Mouse (Mus musculus) C2C12 (cell line): ENCODE results near the gene Asxl1.

Source experiments
- CEBPB ChIP-seq: IDR thresholded peaks from one replicate; pipeline ENCODE4 v1.6.1; 2011; ENCODE audit warnings: low read depth, mild to moderate bottlenecking, control low read depth, moderate library complexity
- CTCF ChIP-seq: IDR thresholded peaks from one replicate; pipeline ENCODE4 v1.5.1; 2011; ENCODE audit not compliant: control insufficient read depth, insufficient read depth, insufficient read length
- FOSL1 ChIP-seq: IDR thresholded peaks from one replicate; pipeline ENCODE4 v1.8.0; 2011; ENCODE audit warnings: mild to moderate bottlenecking, low read length; ENCODE audit not compliant: poor library complexity, insufficient read depth, severe bottlenecking
- MAX ChIP-seq: IDR thresholded peaks from one replicate; pipeline ENCODE4 v1.6.1; 2011; ENCODE audit warnings: mild to moderate bottlenecking, control low read depth
- MYOD1 ChIP-seq: IDR thresholded peaks from one replicate; pipeline ENCODE4 v1.6.1; 2011; ENCODE audit warnings: low read depth; ENCODE audit not compliant: control insufficient read depth, insufficient read length
- MYOG ChIP-seq: IDR thresholded peaks from one replicate; pipeline ENCODE4 v1.6.1; 2011; ENCODE audit not compliant: control insufficient read depth, insufficient read length; ENCODE audit errors: extremely low read depth
- USF1 ChIP-seq: IDR thresholded peaks from one replicate; pipeline ENCODE4 v1.6.1; 2011; ENCODE audit warnings: low read depth, mild to moderate bottlenecking, control low read depth, moderate library complexity

DNA sequence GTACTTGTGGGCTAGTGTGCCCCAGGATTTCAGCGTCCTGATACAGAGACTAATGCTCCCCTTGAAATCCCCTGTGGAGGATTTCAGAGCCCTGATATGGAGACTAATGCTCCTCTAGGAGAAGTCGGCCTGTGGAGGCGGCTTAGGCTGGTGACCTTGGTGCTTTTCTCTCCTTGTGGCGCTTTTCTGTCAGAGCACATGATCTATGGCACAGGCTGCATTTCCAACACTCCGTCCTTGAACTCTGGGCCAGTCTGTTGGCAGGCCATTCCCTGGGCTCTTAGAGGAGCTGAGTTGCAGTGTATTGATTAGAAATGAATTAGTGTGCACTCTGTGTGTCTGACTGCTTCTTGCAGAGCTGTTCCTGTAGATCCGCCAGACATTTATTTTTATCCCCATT lies 40.4 kb upstream of the Asxl1 start:
- no peak for TF ChIP-seq MAX
- TF ChIP-seq CTCF, result no peak
- no peak for TF ChIP-seq FOSL1
- no peak for TF ChIP-seq MYOD1
- TF ChIP-seq USF1, result no peak
- no peak for TF ChIP-seq MYOG
- no peak for TF ChIP-seq CEBPB
